Mouse (Mus musculus) gastrocnemius, postnatal 14 days (tissue): ENCODE results near the gene Slc37a3. TPM values are rescaled to one million over a fixed set of nuclear protein-coding genes. Genes with fewer than 3 reads are reported as not detected.

Source experiments
- DNase-seq: peaks from one replicate; pipeline ENCODE4 v3.0.0; 2021; ENCODE audit warnings: mixed read lengths
- intact Hi-C: fragments of 180-260 bp; cut with DNase I; formaldehyde crosslinking; loops from one replicate; pipeline ENCODE4 v1.15.1; 2025; ENCODE audit warnings: low total_unique reads
- total RNA-seq, 2 experiments: library from RNA; stranded (reverse); gene quantifications; 2 replicates each; pipeline ENCODE4 v1.2.3; 2021

Gene Slc37a3
- total RNA-seq, 2 experiments from 2014 or later, result 12.9 to 19.1 TPM

GRCm38 (mm10) chr6:39331998-39332700, 45.3 kb downstream of the Slc37a3 start:
- intact Hi-C loops, result no loop called here
- no peak for DNase-seq

GRCm38 (mm10) chr6:39330981-39331380, 46.5 kb downstream of the Slc37a3 start:
- no peak for DNase-seq
- intact Hi-C loops, result no loop called here

GRCm38 (mm10) chr6:39320286-39320685, 57.2 kb downstream of the Slc37a3 start:
- intact Hi-C loops, result no loop called here
- no peak for DNase-seq

GRCm38 (mm10) chr6:39319061-39319761, 58.3 kb downstream of the Slc37a3 start:
- intact Hi-C loops, result no loop called here
- DNase-seq, result peak; percentile 70

GRCm38 (mm10) chr6:39318631-39319010, 58.9 kb downstream of the Slc37a3 start:
- DNase-seq, result no peak
- intact Hi-C loops, result no loop called here

GRCm38 (mm10) chr6:39317854-39318630, 59.4 kb downstream of the Slc37a3 start:
- no peak for DNase-seq
- intact Hi-C loops, result no loop called here

GRCm38 (mm10) chr6:39316089-39316488, 61.4 kb downstream of the Slc37a3 start:
- DNase-seq, result no peak
- intact Hi-C loops, result no loop called here

GRCm38 (mm10) chr6:39314461-39314860, 63.0 kb downstream of the Slc37a3 start:
- intact Hi-C loops, result no loop called here
- no peak for DNase-seq

- DNase-seq, result no peak
- intact Hi-C loops, result no loop called here
These were observed 65.7 kb downstream of the Slc37a3 start for GRCm38 (mm10) chr6:39311786-39312185.

- peak; percentile 23 for DNase-seq
- intact Hi-C loops, result no loop called here
These were observed 73.1 kb downstream of the Slc37a3 start for GRCm38 (mm10) chr6:39304371-39304874.

- intact Hi-C loops, result no loop called here
- DNase-seq, result no peak
These were observed 76.0 kb downstream of the Slc37a3 start for GRCm38 (mm10) chr6:39301484-39301883.

- intact Hi-C loops, result no loop called here
- DNase-seq, result no peak
These were observed 80.4 kb downstream of the Slc37a3 start for GRCm38 (mm10) chr6:39297079-39297478.

- intact Hi-C loops, result no loop called here
- no peak for DNase-seq
These were observed 81.0 kb downstream of the Slc37a3 start for GRCm38 (mm10) chr6:39296474-39296873.

GRCm38 (mm10) chr6:39295727-39296411, 81.6 kb downstream of the Slc37a3 start:
- intact Hi-C loops, result no loop called here
- peak; percentile 32 for DNase-seq

- no peak for DNase-seq
- intact Hi-C loops, result no loop called here
These were observed 87.8 kb downstream of the Slc37a3 start for GRCm38 (mm10) chr6:39289721-39290120.

GRCm38 (mm10) chr6:39287782-39288181, 89.7 kb downstream of the Slc37a3 start:
- intact Hi-C loops, result no loop called here
- DNase-seq, result no peak

GRCm38 (mm10) chr6:39286732-39287083, 90.8 kb downstream of the Slc37a3 start:
- intact Hi-C loops, result no loop called here

GRCm38 (mm10) chr6:39286053-39286731, 91.3 kb downstream of the Slc37a3 start:
- DNase-seq, result no peak
- intact Hi-C loops, result no loop called here

More at GRCm38 (mm10) chr6:39286732-39287083, 90.8 kb downstream of the Slc37a3 start:
- no peak for DNase-seq

- DNase-seq, result no peak
- intact Hi-C loops, result no loop called here
These were observed 92.6 kb downstream of the Slc37a3 start for GRCm38 (mm10) chr6:39284836-39285235.
